Mouse (Mus musculus): Measurements from ENCODE around the gene Zfp462. TPM values are rescaled to one million over a fixed set of nuclear protein-coding genes. Genes with fewer than 3 reads are reported as not detected.

Zfp462 gene
- polyA plus RNA-seq, 1 experiment from 2014 or later, result 3.6 TPM

DNA sequence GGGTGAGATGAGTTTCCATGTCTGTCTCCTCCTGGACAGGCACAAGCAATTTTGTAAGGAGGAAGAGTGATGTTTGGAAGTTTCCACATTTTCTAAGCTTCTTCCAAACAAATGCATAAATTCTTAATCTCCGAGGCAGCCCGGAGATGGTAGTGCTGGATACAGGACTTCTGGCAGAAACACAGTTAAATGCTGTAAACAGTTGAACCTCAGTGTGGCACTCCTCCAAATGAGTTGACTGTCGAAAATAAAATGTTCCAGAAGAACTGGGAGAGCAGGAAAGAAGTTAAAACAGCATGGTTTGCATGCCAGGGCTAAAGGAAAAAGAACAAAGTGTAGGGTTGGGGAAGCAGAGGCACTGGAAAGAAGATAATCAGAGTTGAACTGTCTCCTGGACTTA lies 9.6 kb downstream of the Zfp462 start:
- no peak overlapping the region for H3K9ac ChIP-seq
- H3K36me3 ChIP-seq, result no peaks in the 10 kb centered on the region
- peaks cover 43% of the 10 kb centered on the region for H3K4me1 ChIP-seq
- WGBS, result 36% methylated on average over 3 of the region's 3 CpGs
- H3K9me3 ChIP-seq, result no peaks in the 10 kb centered on the region
- peak overlapping the region; percentile 71 for H3K27ac ChIP-seq
- no peak overlapping the region for H3K4me3 ChIP-seq
- no peaks in the 10 kb centered on the region for H3K27me3 ChIP-seq
- peak overlapping the region; percentile 26; the same call in 1 of the 2 replicates for H3K4me2 ChIP-seq
- peak; percentile 58; the same call in 1 of the 2 replicates for ATAC-seq (ENCODE audit: borderline replicate concordance, extremely low read depth, low FRiP score, low TSS enrichment)

DNA sequence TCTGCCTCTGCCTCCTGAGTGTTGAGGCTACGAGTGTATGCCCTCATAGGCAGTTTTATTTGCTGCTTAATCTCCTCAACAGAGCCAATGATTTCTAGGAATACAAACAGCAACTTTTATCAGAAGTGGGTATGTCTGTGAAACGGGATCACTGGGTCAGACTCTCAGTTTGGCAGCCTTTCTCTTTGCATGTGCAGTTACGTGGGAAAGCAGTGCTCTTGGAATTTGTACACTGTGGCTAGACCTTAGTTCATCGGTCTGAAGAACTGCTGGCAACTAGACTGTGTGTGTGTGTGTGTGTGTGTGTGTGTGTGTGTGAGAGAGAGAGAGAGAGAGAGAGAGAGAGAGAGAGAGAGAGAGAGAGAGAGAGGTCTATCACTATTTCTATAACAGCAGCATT lies 15.9 kb downstream of the Zfp462 start:
- Histone ChIP-seq H3K9ac (no peak overlapping the region), H3K4me1 (peaks cover 19% of the 10 kb centered on the region), H3K4me3 (no peak overlapping the region), H3K27me3 (no peaks in the 10 kb centered on the region), H3K9me3 (no peaks in the 10 kb centered on the region), H3K4me2 (no peak overlapping the region), H3K27ac (no peak overlapping the region), H3K36me3 (no peaks in the 10 kb centered on the region)
- no peak for ATAC-seq (ENCODE audit: borderline replicate concordance, extremely low read depth, low FRiP score, low TSS enrichment)
- 59% methylated on average over 4 of the region's 4 CpGs for WGBS

DNA sequence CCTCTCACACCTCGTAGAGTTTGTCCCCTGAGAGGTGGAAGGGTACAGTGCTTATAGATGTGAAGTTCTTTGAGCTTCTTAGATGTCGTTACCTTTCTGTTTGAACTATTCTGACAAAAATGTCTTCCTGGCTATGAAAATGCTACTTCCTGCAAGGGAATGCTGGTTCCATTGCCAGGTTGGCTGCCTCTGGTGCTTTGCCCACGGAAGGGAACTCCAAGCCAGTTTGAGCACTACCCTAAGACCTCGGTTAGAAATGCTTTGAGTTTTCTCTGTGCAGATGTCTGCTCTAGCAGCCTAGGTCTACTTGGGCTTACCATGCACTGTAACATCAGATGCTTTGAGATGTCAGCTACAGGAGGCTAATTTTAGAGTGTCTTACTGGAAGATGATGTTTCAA lies 17.3 kb downstream of the Zfp462 start:
- Histone ChIP-seq H3K4me3 (no peak overlapping the region), H3K27me3 (no peaks in the 10 kb centered on the region), H3K27ac (no peak overlapping the region), H3K4me2 (no peak overlapping the region), H3K9me3 (no peaks in the 10 kb centered on the region), H3K9ac (no peak overlapping the region), H3K36me3 (no peaks in the 10 kb centered on the region), H3K4me1 (peaks cover 33% of the 10 kb centered on the region)
- 79% methylated on average over 4 of the region's 4 CpGs for WGBS
- ATAC-seq (ENCODE audit: borderline replicate concordance, extremely low read depth, low FRiP score, low TSS enrichment), result no peak

DNA sequence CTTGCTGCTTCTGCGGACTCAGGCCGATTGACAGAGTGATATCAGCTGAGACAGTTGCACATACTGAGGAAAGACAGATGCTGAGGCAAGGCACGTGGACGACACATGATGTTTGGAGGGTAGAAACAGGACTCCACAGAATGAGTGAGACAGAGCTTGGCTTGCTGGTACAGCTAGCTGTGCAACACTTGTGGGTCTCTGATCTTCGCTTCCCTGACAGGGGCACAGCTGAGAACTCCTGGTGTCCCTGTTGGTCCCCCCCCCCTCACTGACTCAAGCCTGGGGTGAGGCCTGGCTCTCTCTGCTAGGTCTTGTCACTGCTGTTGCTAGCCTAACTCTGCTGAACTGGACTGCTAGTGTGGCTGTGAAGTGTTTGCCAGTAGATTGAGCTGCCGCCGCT lies 18.7 kb downstream of the Zfp462 start:
- H3K36me3 ChIP-seq, result no peaks in the 10 kb centered on the region

DNA sequence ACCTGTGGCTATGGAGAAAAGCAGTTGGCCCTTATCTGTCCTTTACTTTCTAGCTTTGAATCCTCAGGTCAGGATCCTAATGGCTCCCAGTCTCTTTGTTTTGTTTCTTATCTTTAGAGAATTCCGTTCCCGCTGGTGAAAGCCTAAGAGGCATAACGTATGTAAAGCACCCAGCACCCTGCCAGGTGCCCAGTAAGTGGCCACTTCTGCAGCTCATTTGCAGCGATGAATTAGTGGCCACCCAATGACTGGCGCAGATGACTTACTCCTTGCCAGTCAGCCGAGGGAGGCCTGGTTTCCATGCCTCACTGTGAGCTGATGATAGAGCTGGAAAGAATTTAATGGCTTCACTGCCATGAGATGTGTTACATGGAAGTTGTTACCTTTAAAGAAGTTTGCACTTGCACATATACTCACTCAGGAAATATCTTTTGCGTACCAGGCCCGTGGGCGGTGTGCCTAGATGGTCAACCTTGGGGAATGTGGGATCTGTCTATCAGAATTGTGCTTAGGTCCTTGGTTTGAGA lies 20.4 kb downstream of the Zfp462 start:
- H3K36me3 ChIP-seq, result no peaks in the 10 kb centered on the region
- no peaks in the 10 kb centered on the region for H3K27me3 ChIP-seq
- H3K4me3 ChIP-seq, result no peak overlapping the region
- WGBS, result 55% methylated on average over 9 of the region's 9 CpGs
- ATAC-seq (ENCODE audit: borderline replicate concordance, extremely low read depth, low FRiP score, low TSS enrichment), result no peak
- peak overlapping the region; percentile 25; the same call in 1 of the 2 replicates for H3K27ac ChIP-seq
- H3K9me3 ChIP-seq, result no peaks in the 10 kb centered on the region
- H3K4me1 ChIP-seq, result peaks cover 51% of the 10 kb centered on the region
- H3K4me2 ChIP-seq, result no peak overlapping the region
- H3K9ac ChIP-seq, result no peak overlapping the region

More for the DNA sequence above, 18.7 kb downstream of the Zfp462 start:
- Histone ChIP-seq H3K9me3 (no peaks in the 10 kb centered on the region), H3K27me3 (no peaks in the 10 kb centered on the region), H3K27ac (no peak overlapping the region), H3K9ac (no peak overlapping the region), H3K4me2 (no peak overlapping the region), H3K4me3 (no peak overlapping the region), H3K4me1 (peaks cover 42% of the 10 kb centered on the region)
- WGBS, result 76% methylated on average over 7 of the region's 7 CpGs
- no peak for ATAC-seq (ENCODE audit: borderline replicate concordance, extremely low read depth, low FRiP score, low TSS enrichment)

DNA sequence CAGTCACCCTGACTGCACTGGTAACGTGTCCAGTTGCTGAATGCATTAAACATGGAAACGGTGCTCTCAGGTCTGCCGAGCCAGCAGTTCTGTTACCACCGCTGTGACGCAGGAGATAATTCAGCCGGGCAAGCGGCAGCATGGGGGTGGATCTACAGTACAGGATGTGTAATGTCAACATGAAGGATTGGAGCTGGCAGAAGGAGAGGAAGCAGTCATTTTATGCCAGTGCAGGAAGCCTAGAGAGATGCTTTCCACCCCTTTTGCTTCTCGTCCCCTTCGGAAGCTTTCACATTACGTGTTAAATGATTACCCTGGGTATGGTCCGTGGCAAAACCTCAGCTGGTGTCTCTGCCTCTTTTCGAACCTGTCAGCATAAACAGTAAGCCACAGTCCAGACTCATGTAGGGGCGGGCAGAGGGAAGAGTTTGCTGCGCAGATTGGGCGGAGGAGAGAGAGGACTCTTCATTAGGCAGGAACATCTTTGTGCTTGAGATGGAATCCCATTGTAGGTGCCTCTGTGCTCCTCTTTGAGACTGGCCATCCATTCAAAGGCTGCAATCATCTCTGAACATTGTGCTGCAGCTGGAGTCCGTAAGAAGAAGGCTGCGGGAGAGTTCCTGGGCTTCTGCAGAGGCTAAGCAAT lies 21.4 kb downstream of the Zfp462 start:
- peak; percentile 72; the same call in 1 of the 2 replicates for ATAC-seq (ENCODE audit: borderline replicate concordance, extremely low read depth, low FRiP score, low TSS enrichment)
- Histone ChIP-seq H3K36me3 (no peaks in the 10 kb centered on the region), H3K4me2 (peak overlapping the region; percentile 34), H3K9ac (no peak overlapping the region), H3K9me3 (no peaks in the 10 kb centered on the region), H3K27ac (peak overlapping the region; percentile 54; the same call in 1 of the 2 replicates), H3K4me3 (no peak overlapping the region), H3K27me3 (no peaks in the 10 kb centered on the region), H3K4me1 (peaks cover 47% of the 10 kb centered on the region)
- whole genome bisulfite sequencing, result 33% methylated on average over 17 of the region's 17 CpGs

DNA sequence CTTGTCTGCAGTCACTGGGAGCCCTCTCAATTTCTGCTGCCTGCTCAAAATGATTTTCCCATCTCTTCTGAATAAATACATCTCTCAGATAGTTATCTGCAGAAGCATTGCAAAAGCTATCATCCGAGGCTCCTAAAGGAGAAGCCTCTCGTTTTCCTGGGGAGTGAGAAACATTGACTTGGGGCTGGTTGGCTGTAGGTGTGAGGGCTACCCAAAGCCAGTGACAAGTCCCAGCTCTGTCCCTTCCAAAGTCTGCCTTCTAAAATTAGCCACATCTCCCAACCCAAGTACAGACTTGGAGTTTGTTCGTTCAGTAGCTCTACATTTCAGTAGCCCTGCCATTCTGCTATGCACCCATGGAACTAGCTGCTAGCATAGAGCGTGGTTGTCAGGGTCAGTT lies 22.3 kb downstream of the Zfp462 start:
- H3K4me1 ChIP-seq, result peaks cover 53% of the 10 kb centered on the region
- no peak overlapping the region for H3K27ac ChIP-seq
- H3K36me3 ChIP-seq, result no peaks in the 10 kb centered on the region
- no peak for ATAC-seq (ENCODE audit: borderline replicate concordance, extremely low read depth, low FRiP score, low TSS enrichment)
- no peak overlapping the region for H3K4me2 ChIP-seq
- WGBS, result 70% methylated on average over 4 of the region's 4 CpGs
- no peak overlapping the region for H3K9ac ChIP-seq
- no peaks in the 10 kb centered on the region for H3K9me3 ChIP-seq
- H3K27me3 ChIP-seq, result no peaks in the 10 kb centered on the region
- no peak overlapping the region for H3K4me3 ChIP-seq

DNA sequence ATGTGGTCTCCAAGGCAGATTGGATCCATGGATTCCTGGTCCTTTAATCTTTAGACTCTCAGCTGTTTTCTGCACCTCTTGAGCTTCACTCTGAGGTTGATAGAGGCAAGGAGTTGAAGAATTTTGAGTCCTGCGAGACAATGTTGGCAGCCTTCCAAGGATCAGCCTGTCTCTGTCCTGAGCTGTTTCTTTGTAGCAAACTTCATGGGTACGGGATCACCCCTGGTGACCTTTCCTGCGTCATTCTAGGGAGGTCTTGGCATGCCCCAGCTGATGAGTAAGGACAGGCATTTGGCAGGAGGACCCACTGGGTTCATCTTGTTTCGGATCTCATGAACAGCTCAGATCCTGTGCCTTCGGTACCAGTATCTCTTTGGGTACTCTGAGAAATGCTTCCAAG lies 22.9 kb downstream of the Zfp462 start:
- H3K27me3 ChIP-seq, result no peaks in the 10 kb centered on the region
- no peaks in the 10 kb centered on the region for H3K9me3 ChIP-seq
- peaks cover 54% of the 10 kb centered on the region for H3K4me1 ChIP-seq
- H3K36me3 ChIP-seq, result no peaks in the 10 kb centered on the region
- H3K9ac ChIP-seq, result no peak overlapping the region
- H3K4me2 ChIP-seq, result no peak overlapping the region
- ATAC-seq (ENCODE audit: borderline replicate concordance, extremely low read depth, low FRiP score, low TSS enrichment), result no peak
- WGBS, result 51% methylated on average over 5 of the region's 5 CpGs
- no peak overlapping the region for H3K27ac ChIP-seq
- no peak overlapping the region for H3K4me3 ChIP-seq

DNA sequence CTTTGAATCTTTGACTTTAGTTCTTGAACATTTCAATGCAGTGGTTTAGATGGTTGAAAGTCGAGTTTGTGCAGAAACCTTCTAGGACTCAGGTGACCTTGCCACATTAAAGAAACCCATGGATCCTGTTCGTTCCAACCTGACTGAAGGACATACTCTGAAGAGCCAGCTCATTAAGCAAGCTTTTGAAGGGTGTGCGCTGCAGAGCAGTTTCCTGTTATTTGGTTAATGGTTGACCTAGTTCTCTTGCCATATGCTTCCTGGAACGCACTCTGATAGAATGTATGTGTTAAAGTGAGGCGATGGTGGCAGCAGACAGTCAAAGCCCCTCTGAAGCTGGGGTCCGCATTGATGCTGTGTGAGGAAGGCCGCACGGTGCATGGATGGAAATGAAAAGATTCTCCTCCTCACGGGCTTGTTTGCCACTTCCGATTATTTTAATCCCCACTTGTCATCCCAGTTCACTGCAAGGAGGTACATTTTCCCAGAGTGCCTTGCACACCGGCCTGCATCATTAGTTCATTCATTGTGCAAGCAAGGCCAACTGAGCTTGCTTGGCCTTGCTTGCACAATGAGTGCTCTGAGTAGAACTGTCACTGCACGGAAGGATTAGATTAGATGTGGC lies 24.9 kb downstream of the Zfp462 start:
- Histone ChIP-seq H3K27ac (0 out of 2 replicates have a peak overlapping the region, but pooled peaks have one; percentile 1), H3K36me3 (no peaks in the 10 kb centered on the region), H3K9ac (no peak overlapping the region), H3K4me1 (peaks cover 52% of the 10 kb centered on the region), H3K4me3 (no peak overlapping the region), H3K27me3 (no peaks in the 10 kb centered on the region), H3K4me2 (no peak overlapping the region), H3K9me3 (no peaks in the 10 kb centered on the region)
- WGBS, result 74% methylated on average over 12 of the region's 12 CpGs
- ATAC-seq (ENCODE audit: borderline replicate concordance, extremely low read depth, low FRiP score, low TSS enrichment), result no peak

DNA sequence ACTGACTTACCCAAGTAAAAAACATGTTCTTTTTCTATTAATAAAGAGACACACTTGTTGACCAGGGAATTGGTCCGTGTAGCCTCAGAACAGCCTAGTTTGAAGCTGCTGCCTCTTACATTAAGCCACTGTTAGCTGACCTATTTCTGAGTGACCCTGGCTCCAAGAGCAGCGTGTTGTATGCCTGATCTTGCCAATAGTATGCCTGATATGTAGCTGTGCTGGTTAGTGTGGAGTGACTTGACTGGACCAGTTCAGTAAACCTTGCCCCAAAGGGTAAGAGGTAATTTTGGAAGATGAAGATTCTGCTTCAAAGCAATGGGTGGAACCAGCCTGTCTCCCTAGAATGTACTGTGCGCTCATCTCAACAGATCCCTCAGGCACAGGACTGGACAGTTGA lies 26.5 kb downstream of the Zfp462 start:
- Histone ChIP-seq H3K27ac (no peak overlapping the region), H3K4me3 (no peak overlapping the region), H3K27me3 (no peaks in the 10 kb centered on the region), H3K4me1 (peaks cover 36% of the 10 kb centered on the region), H3K4me2 (no peak overlapping the region), H3K36me3 (no peaks in the 10 kb centered on the region), H3K9me3 (no peaks in the 10 kb centered on the region), H3K9ac (no peak overlapping the region)
- ATAC-seq (ENCODE audit: borderline replicate concordance, extremely low read depth, low FRiP score, low TSS enrichment), result no peak
- WGBS, result 86% methylated on average over 3 of the region's 3 CpGs

DNA sequence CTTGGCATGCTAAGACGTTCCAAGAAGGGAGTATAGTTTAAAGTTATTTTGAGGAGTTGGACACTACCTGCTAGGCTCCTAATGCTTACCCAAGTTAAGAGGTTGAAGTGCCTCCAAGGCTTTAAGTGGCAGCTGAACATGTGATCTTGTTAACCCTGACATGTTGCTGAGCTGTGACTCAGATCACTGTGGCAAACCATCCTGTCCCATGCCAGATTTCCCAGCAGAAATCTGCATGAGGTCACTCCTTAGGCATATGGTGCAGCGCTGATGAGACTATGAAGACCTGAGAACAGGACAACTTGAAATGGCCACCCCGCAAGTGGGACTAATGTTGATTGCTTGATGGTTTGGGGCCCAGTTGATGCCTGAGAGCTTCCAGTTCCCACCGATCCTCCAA lies 27.2 kb downstream of the Zfp462 start:
- Histone ChIP-seq H3K9ac (no peak overlapping the region), H3K4me2 (no peak overlapping the region), H3K27ac (no peak overlapping the region), H3K36me3 (no peaks in the 10 kb centered on the region), H3K27me3 (no peaks in the 10 kb centered on the region), H3K9me3 (no peaks in the 10 kb centered on the region), H3K4me3 (no peak overlapping the region), H3K4me1 (peaks cover 30% of the 10 kb centered on the region)
- no peak for ATAC-seq (ENCODE audit: borderline replicate concordance, extremely low read depth, low FRiP score, low TSS enrichment)
- 85% methylated on average over 4 of the region's 4 CpGs for WGBS

DNA sequence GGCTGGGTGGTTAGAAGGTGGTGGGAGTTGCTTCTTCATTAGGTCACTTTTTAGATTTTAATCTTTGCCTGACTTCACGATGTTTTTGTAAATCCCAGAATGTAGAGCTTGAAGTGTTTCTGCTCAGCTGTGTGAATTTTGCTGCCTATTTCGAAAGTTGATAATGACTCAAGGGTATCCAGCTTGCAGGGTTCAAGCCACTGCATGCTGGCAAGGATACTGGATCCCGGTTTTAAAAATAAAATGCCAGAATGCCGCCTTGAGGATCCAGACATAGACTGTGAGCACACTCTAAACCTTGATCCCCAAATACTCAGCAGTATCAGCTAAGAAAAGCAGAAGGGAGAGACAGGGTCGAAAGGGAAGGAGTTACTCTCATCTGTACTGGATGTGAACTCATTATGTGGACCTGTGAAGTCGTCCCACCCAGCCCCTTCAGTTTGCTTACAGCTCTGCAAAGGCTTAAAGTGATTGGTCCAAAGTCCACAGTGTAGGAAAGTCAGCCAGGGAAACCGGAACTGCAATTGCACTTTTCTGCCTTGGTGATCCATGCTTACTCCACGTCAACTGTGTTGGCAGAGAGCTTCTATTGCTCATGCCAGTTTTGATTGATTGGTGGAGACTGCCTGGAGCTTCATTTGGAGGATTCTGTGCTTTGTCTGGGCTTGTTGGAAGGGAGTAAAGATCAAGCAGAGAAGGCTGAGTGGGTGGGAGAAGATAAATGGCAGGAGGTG lies 28.1 kb downstream of the Zfp462 start:
- ATAC-seq (ENCODE audit: borderline replicate concordance, extremely low read depth, low FRiP score, low TSS enrichment), result no peak
- peaks cover 30% of the 10 kb centered on the region for H3K4me1 ChIP-seq
- 62% methylated on average over 8 of the region's 8 CpGs for WGBS
- H3K27ac ChIP-seq, result no peak overlapping the region
- H3K36me3 ChIP-seq, result no peaks in the 10 kb centered on the region
- H3K27me3 ChIP-seq, result no peaks in the 10 kb centered on the region
- no peak overlapping the region for H3K9ac ChIP-seq
- H3K4me3 ChIP-seq, result no peak overlapping the region
- no peaks in the 10 kb centered on the region for H3K9me3 ChIP-seq
- H3K4me2 ChIP-seq, result no peak overlapping the region

Data from lung, embryonic 15.5 days (tissue).